Mouse (Mus musculus) kidney, adult 2 months (tissue): ENCODE data around the gene Capn11. TPM values are rescaled to one million over a fixed set of nuclear protein-coding genes. Genes with fewer than 3 reads are reported as not detected.
A peak's percentile ranks its signal among the peaks of the same experiment; 100 is the strongest.

ENCODE experiments used
- DNase-seq: peaks from one replicate; pipeline ENCODE4 v3.0.0; 2021
- H3K27ac ChIP-seq: fragments of 200-500 bp; 2 replicates; pipeline ENCODE4 v1.5.1; 2012; ENCODE audit warnings: low read depth, low read length, control low read depth, inconsistent platforms; ENCODE audit not compliant: insufficient read depth
- H3K27me3 ChIP-seq: fragments of 200-500 bp; replicated peaks from 2 replicates; pipeline ENCODE4 v1.6.1; 2012; ENCODE audit warnings: mild to moderate bottlenecking, moderate library complexity, low read length, inconsistent platforms; ENCODE audit not compliant: control insufficient read depth, insufficient read depth
- H3K36me3 ChIP-seq: fragments of 200-500 bp; 2 replicates; pipeline ENCODE4 v1.6.1; 2012; ENCODE audit warnings: mild to moderate bottlenecking, moderate library complexity, low read length, inconsistent platforms; ENCODE audit not compliant: control insufficient read depth, insufficient read depth
- H3K4me1 ChIP-seq: fragments of 200-500 bp; 2 replicates; pipeline ENCODE4 v1.6.1; 2011; ENCODE audit warnings: low read length; ENCODE audit not compliant: control insufficient read depth, insufficient read depth
- H3K4me3 ChIP-seq: fragments of 200-500 bp; 2 replicates; pipeline ENCODE4 v1.5.1; 2011; ENCODE audit warnings: mild to moderate bottlenecking, low read depth, low read length, control low read depth; ENCODE audit not compliant: insufficient read depth
- CTCF ChIP-seq: fragments of 200-500 bp; conservative IDR thresholded peaks from 2 replicates; pipeline ENCODE4 v1.5.1; 2011; ENCODE audit warnings: low read depth, mild to moderate bottlenecking, control low read depth, low read length, moderate library complexity, mixed read lengths; ENCODE audit not compliant: insufficient read depth, insufficient read length
- POLR2A ChIP-seq: fragments of 200-500 bp; IDR thresholded peaks from one replicate; pipeline ENCODE4 v1.6.1; 2011; ENCODE audit warnings: low read depth, low read length, control low read depth
- WGBS: fragments of 180-500 bp; shearing (Covaris S2); methylation state at CpG from one replicate; pipeline ENCODE4 v1.1.7; 2018; 5-methylcytosine and 5-hydroxymethylcytosine counted together
- polyA plus RNA-seq: library from polyadenylated mRNA; depleted of rRNA; stranded (reverse); fragments of >200 nt; gene quantifications from 2 replicates; pipeline ENCODE4 v1.2.3, GENCODE M21; 2012

The Capn11 gene
- polyA plus RNA-seq, 1 experiment = 0.16 TPM

DNA sequence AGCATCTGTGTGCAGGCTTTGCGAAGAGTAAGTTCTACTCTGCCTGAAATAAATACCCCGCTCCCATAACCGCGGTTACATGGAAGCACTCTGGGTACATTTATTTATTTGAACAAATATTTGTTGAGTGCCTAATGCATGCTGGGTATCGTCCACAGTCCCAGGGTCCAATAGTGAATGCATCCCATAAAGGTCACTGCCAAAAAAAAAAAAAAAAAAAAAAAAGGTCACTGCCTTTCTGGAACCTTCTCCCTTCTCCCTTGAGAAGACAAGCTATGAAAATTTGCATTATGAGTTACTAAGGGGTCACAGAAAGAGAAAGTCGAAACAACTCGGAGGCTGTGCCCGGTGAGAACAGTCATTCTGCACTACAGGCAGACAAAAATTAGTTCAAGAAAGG lies 17.1 kb downstream of the Capn11 start:
- no peak for DNase-seq
- WGBS = 93% methylated on average over 8 of the region's 8 CpGs

DNA sequence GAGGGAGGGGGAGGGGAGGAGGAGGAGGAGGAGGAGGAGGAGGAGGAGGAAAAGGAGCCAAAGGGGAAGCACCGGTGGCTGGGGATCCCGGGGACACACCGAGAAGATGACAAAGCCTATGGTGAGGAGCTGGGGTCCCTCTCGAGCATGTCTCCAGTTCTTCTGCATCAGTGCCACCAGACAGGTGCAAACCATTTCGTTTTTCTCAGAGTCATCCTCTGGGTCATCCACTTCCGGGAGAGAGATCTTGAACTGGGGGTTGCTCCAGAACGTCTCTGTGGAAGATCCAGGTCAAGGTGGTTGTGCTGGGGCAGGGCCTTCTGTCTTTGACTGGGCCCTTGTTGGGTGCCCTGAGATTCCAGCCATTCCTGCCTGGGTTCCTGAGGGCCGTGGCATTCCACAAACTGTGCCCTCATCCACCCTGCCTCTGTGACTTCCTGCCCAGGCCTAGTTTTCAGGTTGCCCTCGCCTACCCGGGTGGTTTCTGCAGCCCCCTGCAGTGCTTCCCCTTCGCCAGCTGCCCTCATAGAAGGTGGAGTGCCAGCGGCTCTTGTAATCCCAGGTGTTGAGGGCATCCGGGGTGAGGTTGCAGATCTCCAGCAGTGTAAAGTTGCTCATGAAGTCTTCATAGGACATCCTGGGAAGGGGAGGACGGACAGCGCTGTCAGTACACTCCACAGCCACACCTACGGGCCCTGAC lies 20.4 kb downstream of the Capn11 start:
- no peaks in the 10 kb centered on the region for H3K27me3 ChIP-seq
- no peaks in the 10 kb centered on the region for H3K4me1 ChIP-seq
- H3K27ac ChIP-seq = no peak overlapping the region
- H3K36me3 ChIP-seq = no peaks in the 10 kb centered on the region
- no peak overlapping the region for H3K4me3 ChIP-seq
- no peak for DNase-seq
- 75% methylated on average over 16 of the region's 16 CpGs for WGBS
- TF ChIP-seq CTCF (no peak), POLR2A (no peak)

More for the DNA sequence above, 17.1 kb downstream of the Capn11 start:
- no peak overlapping the region for H3K4me3 ChIP-seq
- H3K27ac ChIP-seq = no peak overlapping the region
- H3K36me3 ChIP-seq = no peaks in the 10 kb centered on the region
- H3K27me3 ChIP-seq = no peaks in the 10 kb centered on the region
- no peak for TF ChIP-seq CTCF
- no peak for TF ChIP-seq POLR2A
- H3K4me1 ChIP-seq = no peaks in the 10 kb centered on the region

DNA sequence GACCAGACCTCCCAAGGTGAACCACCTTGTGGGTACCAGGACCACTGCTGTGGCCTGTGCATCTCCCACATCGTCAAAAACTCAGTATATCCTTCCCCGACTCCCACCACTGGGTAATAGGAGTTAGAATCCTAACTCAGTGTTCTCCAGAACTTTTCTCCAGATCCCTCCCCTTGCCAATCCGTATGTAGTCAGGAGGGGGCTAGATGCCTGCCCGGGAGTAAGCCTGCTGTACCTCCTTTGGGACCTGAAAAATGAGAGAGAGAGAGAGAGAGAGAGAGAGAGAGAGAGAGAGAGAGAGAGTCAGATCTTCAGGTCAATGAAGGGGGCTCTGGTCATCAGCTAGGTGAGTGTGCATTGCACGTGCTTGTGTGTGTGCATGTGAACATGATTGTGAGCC lies 25.1 kb downstream of the Capn11 start:
- no peaks in the 10 kb centered on the region for H3K27me3 ChIP-seq
- WGBS = 84% methylated on average over 5 of the region's 5 CpGs
- no peak overlapping the region for H3K4me3 ChIP-seq
- no peak for DNase-seq
- TF ChIP-seq POLR2A = no peak
- no peak for TF ChIP-seq CTCF
- no peaks in the 10 kb centered on the region for H3K4me1 ChIP-seq
- no peaks in the 10 kb centered on the region for H3K36me3 ChIP-seq
- no peak overlapping the region for H3K27ac ChIP-seq

DNA sequence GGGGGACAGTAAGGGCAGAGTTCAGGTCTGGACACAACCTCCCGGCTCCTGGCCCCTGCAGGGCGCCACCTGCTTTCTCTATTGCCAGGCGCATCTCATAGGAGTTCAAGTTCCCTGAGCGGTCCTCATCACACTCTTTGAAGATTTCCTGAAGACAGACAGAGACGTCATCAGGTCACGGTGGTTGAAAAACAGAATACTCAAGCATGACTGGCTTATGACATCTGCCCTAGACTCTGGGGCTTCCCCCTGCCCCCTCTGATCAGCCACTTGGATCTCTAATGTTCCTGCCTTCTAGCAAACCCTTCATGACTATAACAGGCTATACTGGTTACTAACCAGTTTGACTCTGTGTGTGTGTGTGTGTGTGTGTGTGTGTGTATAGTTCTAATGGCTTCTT lies 27.2 kb downstream of the Capn11 start:
- H3K36me3 ChIP-seq = no peaks in the 10 kb centered on the region
- no peak for TF ChIP-seq CTCF
- no peak for TF ChIP-seq POLR2A
- no peak overlapping the region for H3K4me3 ChIP-seq
- no peaks in the 10 kb centered on the region for H3K27me3 ChIP-seq
- 75% methylated on average over 6 of the region's 6 CpGs for WGBS
- H3K27ac ChIP-seq = no peak overlapping the region
- no peaks in the 10 kb centered on the region for H3K4me1 ChIP-seq
- no peak for DNase-seq

DNA sequence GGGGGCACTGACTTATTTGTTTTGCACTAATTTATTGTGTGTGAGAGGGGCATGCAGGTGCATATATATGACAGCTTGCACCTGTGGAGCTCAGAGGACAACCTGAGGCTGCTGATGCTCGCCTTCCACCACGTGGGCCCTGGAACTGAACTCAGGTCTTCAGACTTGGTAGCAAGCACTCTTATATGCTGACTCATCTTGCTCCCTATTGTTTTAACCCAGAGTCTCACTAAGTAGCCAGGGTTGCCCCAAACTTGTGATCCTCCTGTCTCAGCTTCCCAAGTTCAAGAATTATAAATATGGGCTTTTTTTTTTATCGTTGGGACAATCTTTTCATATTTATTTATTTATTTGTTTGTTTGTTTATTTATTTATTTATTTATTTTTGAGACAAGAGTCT lies 28.1 kb downstream of the Capn11 start:
- no peak for DNase-seq
- Histone ChIP-seq H3K4me1 (no peaks in the 10 kb centered on the region), H3K27ac (no peak overlapping the region), H3K36me3 (no peaks in the 10 kb centered on the region), H3K4me3 (no peak overlapping the region), H3K27me3 (no peaks in the 10 kb centered on the region)
- WGBS = 67% methylated on average over 3 of the region's 3 CpGs
- TF ChIP-seq POLR2A = no peak
- no peak for TF ChIP-seq CTCF

DNA sequence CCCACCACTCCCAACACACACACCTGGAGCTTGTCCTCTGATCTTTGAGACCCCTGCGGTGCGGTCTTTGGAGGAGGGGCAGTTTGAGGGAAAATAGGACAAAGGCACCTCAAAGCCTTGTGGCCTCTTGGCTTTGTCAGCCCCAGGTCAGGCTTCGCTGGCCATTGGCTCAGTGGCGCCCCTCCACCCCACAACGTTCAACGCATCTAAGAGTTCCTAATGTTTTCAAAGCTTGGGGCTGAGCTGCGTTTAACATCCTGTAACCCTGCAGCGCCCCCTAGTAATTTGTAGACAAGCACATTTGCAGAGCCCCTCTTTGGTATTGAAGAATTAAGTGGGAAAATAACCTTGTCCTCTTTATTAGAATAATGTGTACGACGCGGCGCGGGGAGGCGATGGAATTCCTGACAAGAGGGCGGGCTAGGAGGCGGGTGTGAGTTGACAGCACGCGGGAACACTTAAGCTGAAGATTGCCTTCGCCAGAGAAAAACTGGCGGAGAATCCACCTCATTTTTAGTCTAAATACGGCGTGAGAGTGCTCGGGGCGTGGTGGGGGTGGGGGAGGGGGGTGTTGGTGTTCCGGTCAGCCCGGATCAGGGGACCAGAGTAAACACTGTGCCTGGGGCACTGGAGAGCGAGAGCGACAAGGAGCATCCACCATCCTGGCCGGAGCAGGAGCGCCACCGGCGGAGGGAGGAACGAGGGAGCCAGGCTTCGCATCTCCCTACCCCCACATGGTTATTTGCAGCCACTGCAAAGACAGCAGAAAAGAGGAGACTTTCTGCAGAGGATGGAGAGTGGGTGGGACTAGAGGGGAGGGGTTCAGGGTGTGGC lies 29.0 kb downstream of the Capn11 start:
- no peak for TF ChIP-seq POLR2A
- TF ChIP-seq CTCF = peak; percentile 55
- H3K36me3 ChIP-seq = no peaks in the 10 kb centered on the region
- H3K27ac ChIP-seq = no peak overlapping the region
- no peaks in the 10 kb centered on the region for H3K27me3 ChIP-seq
- H3K4me1 ChIP-seq = no peaks in the 10 kb centered on the region
- H3K4me3 ChIP-seq = peak overlapping the region; percentile 27; the same call in 1 of the 2 replicates
- peak; percentile 75 for DNase-seq
- WGBS = 5% methylated on average over 34 of the region's 34 CpGs
